Mouse (Mus musculus) kidney, adult 10 weeks (tissue): ENCODE data around the gene Gm2115. TPM values are rescaled to one million over a fixed set of nuclear protein-coding genes. Genes with fewer than 3 reads are reported as not detected.

Experiments used
- polyA plus RNA-seq: library from polyadenylated mRNA; stranded (reverse); fragments of 350-450 nt; fragmentation: Illumina TruSeq; extraction: RNeasy Lipid Tissue Mini Kit (QIAGEN cat#74804); gene quantifications from one replicate; pipeline ENCODE4 v1.2.3, GENCODE M21; 2014; ENCODE audit warnings: low read depth, low replicate concordance

Gene Gm2115
- 1.2 TPM for polyA plus RNA-seq

DNA sequence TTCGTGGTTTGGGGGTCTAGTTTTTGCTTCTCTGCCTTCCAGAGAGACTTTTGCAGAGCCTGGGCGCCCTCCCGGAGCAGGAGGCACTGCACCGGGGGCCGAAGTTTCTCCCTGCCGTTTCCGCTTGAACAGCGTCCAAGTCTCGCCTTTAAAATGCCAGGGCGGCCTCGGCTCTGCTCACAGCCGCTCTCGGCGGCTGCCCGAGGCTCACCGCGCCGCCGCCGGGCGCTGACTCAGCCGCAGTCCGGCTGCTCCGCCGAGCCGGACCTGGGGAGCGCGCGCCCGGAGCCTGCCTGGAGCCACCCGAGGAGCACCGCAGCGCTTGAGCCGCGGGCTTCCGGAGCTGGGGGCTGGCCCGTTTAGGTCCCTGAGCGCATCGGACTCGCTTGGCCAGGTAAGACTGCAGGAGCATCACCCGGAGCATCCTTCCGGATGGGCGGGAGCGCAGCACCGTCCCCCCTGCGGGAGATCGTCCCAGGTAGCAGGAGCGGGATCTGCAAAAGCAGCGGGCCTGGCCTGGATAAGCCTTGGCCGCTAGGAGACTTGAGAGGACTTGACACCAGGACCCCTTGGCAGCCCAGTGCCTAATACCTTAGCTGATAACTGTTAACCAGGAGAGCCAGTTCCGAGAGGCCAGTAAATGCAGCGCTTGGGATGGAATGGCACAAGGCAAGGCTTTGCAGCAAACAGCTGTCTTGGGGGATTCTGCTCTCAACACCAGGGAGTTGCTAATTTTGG is at the start of gene Gm2115:
Gene Gm2115 (plus strand): TSS at position 159 of the 738 bp plus-strand sequence.

DNA sequence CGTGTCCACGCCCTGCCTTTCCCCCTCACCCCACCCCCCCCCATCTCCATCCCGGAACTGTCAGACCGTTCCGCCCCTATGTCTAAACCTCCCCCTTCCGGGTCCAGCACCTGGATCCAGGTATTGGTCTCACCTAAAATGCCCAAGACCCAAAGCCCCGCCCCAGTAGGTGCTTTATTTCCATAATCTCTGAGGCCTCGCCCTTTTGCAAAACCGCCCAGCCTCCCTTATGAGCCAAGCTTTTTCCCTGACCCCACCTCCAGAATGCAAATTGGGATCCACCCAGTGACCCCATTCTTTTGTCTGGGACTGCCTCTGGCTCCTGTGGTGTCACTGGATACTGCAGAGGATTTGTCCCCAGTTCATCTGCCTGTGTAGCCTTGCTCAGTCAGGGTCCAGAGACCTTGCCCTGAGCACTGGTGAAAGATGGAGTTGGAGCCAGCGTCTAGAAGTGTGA is 77.6 kb downstream of the Gm2115 start, which contains the start of gene Fah:
Gene Fah (minus strand): TSS at position 430 of the 457 bp plus-strand sequence.

Other genes with a start within 250 kb of the Gm2115 start
- gene Arnt2, start 118.8 kb upstream of the Gm2115 start, polyA plus RNA-seq, result 9.9 TPM
- gene Fah, start 77.8 kb downstream of the Gm2115 start, polyA plus RNA-seq, result 63.0 TPM
- 301 TPM for gene Zfand6, start 161.0 kb downstream of the Gm2115 start, polyA plus RNA-seq